Mouse (Mus musculus) thymus, adult 2 months (tissue): ENCODE data around the gene Cog5. TPM values are rescaled to one million over a fixed set of nuclear protein-coding genes. Genes with fewer than 3 reads are reported as not detected.
A peak's percentile ranks its signal among the peaks of the same experiment; 100 is the strongest.
"Not testable (repeated sequence)": the region's sequence is repeated elsewhere in the genome, so short reads cannot be mapped to it uniquely, and the experiment has no call there.

Source experiments
- DNase-seq: peaks from one replicate; pipeline ENCODE4 v3.0.0; 2021
- H3K27ac ChIP-seq: fragments of 200-500 bp; 2 replicates; pipeline ENCODE4 v1.5.1; 2012; ENCODE audit warnings: low read length, control low read depth; ENCODE audit not compliant: control insufficient read depth, insufficient read depth
- H3K27me3 ChIP-seq: fragments of 200-500 bp; 2 replicates; pipeline ENCODE4 v1.6.1; 2012; ENCODE audit warnings: mild to moderate bottlenecking, low read length, moderate library complexity, mixed read lengths; ENCODE audit not compliant: control insufficient read depth, insufficient read depth
- H3K36me3 ChIP-seq: fragments of 200-500 bp; 2 replicates; pipeline ENCODE4 v1.6.1; 2012; ENCODE audit warnings: mild to moderate bottlenecking, low read length, moderate library complexity; ENCODE audit not compliant: control insufficient read depth, insufficient read depth
- H3K4me1 ChIP-seq: fragments of 200-500 bp; replicated peaks from 2 replicates; pipeline ENCODE4 v1.6.1; 2012; ENCODE audit warnings: low read length; ENCODE audit not compliant: control insufficient read depth, insufficient read depth
- H3K4me3 ChIP-seq: fragments of 200-500 bp; 2 replicates; pipeline ENCODE4 v1.5.1; 2012; ENCODE audit warnings: mild to moderate bottlenecking, low read length, control low read depth, moderate library complexity; ENCODE audit not compliant: control insufficient read depth, insufficient read depth
- CTCF ChIP-seq: fragments of 200-500 bp; IDR thresholded peaks from 2 replicates; pipeline ENCODE4 v1.5.1; 2012; ENCODE audit warnings: mild to moderate bottlenecking, control low read depth, low read length, moderate library complexity, borderline replicate concordance; ENCODE audit not compliant: control insufficient read depth, poor library complexity, insufficient read depth; ENCODE audit errors: extremely low read depth
- POLR2A ChIP-seq: fragments of 200-500 bp; IDR thresholded peaks from 2 replicates; pipeline ENCODE4 v1.6.1; 2012; ENCODE audit warnings: mild to moderate bottlenecking, low read length, control low read depth, moderate library complexity; ENCODE audit not compliant: control insufficient read depth, poor library complexity, insufficient read depth; ENCODE audit errors: extremely low read depth
- WGBS: fragments of 180-500 bp; shearing (Covaris S2); methylation state at CpG from one replicate; pipeline ENCODE4 v1.1.7; 2018; 5-methylcytosine and 5-hydroxymethylcytosine counted together
- polyA plus RNA-seq: library from polyadenylated mRNA; depleted of rRNA; stranded (reverse); fragments of >200 nt; gene quantifications from 2 replicates; pipeline ENCODE4 v1.2.3, GENCODE M21; 2012; rRNA removed

The Cog5 gene
- polyA plus RNA-seq: 37.2 and 40.6 TPM in 2 replicates

- no peak within 1 kb of the TSS for H3K27ac ChIP-seq
- under 1% methylated on average over 47 of the region's 47 CpGs for WGBS
- peak; percentile 73; the same call in 1 of the 2 replicates for TF ChIP-seq POLR2A
- no peak for TF ChIP-seq CTCF
- H3K36me3 ChIP-seq: no peaks in the 10 kb centered on the region
- H3K4me3 ChIP-seq: peak within 1 kb of the TSS; percentile 100
- peaks cover 2% of the 10 kb centered on the region for H3K4me1 ChIP-seq
- peak; percentile 97 for DNase-seq
- no peaks in the 10 kb centered on the region for H3K27me3 ChIP-seq
Observed at GRCm38 (mm10) chr12:31654197-31654964, at the start of gene Cog5, which contains the start of gene Dus4l. Gene Cog5, plus strand, starts transcription at chr12:31654869. Gene Dus4l, minus strand, starts transcription at chr12:31654826.

DNA sequence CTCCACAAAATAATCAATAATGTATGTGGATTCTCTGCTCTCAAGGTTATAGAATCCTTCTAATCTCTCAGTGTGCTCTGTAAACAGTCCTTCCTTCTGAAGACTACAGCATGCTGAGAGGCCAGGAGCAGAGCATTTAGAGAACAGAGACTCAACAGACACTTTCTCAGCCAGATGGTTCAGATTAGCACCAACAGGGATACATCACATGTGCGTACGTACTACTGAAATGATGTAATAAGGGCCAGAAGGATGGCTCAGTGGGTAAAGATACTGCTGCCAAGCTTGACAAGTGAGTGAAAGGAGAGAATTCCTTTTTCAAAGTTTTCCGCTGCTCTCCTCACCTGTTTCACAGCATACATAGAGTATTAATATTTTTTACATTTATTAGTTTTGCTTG is 49.8 kb upstream of the Cog5 start:
- Histone ChIP-seq H3K36me3 (no peaks in the 10 kb centered on the region; the same call in 1 of the 2 replicates), H3K4me1 (no peaks in the 10 kb centered on the region), H3K4me3 (no peak overlapping the region), H3K27me3 (no peaks in the 10 kb centered on the region), H3K27ac (no peak overlapping the region)
- TF ChIP-seq CTCF: no peak
- no peak for TF ChIP-seq POLR2A
- DNase-seq: no peak
- 97% methylated on average over 3 of the region's 3 CpGs for WGBS

- TF ChIP-seq POLR2A (no peak), CTCF (no peak)
- Histone ChIP-seq H3K4me3 (no peak overlapping the region), H3K27ac (no peak overlapping the region), H3K27me3 (no peaks in the 10 kb centered on the region), H3K36me3 (no peaks in the 10 kb centered on the region), H3K4me1 (no peaks in the 10 kb centered on the region)
- 92% methylated on average over 3 of the region's 3 CpGs for WGBS
- no peak for DNase-seq
Observed at GRCm38 (mm10) chr12:31608138-31608537, 46.5 kb upstream of the Cog5 start.

- DNase-seq: no peak
- TF ChIP-seq CTCF (no peak), POLR2A (no peak)
- H3K27me3 ChIP-seq: no peaks in the 10 kb centered on the region
- 94% methylated on average over 4 of the region's 4 CpGs for WGBS
- H3K36me3 ChIP-seq: peaks cover 9% of the 10 kb centered on the region; the same call in 1 of the 2 replicates
- no peak overlapping the region for H3K27ac ChIP-seq
- H3K4me1 ChIP-seq: no peaks in the 10 kb centered on the region
- H3K4me3 ChIP-seq: no peak overlapping the region
Observed at GRCm38 (mm10) chr12:31613353-31613752, 41.3 kb upstream of the Cog5 start.

DNA sequence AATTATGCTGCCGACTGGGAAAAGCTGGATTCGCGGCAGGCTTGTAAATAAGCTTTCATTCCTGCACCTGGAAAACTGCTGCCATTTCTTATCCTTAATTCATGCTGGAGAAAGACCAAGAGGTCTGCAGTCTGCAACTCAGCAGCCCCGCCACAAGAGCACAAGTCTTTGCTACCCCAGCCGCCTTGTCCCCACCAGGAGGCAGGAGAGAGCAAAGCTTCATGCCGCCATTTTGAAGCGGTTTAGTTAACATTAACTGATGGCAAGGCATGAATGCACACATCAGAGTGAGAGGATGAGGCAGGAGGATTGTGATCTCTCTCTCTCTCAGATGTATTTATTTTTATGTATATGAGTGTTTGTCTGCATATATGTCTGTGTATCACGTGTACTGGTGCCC is 34.6 kb upstream of the Cog5 start:
- Histone ChIP-seq H3K36me3 (peaks cover 9% of the 10 kb centered on the region; the same call in 1 of the 2 replicates), H3K27ac (no peak overlapping the region), H3K4me1 (no peaks in the 10 kb centered on the region), H3K27me3 (no peaks in the 10 kb centered on the region), H3K4me3 (no peak overlapping the region)
- no peak for DNase-seq
- 98% methylated on average over 8 of the region's 8 CpGs for WGBS
- TF ChIP-seq CTCF (no peak), POLR2A (no peak)

- WGBS: 100% methylated on average over 1 of the region's 1 CpGs
- Histone ChIP-seq H3K4me1 (no peaks in the 10 kb centered on the region), H3K27ac (no peak overlapping the region), H3K27me3 (no peaks in the 10 kb centered on the region), H3K36me3 (no peaks in the 10 kb centered on the region; the same call in 1 of the 2 replicates), H3K4me3 (no peak overlapping the region)
- no peak for DNase-seq
- TF ChIP-seq CTCF: no peak
- no peak for TF ChIP-seq POLR2A
Observed at GRCm38 (mm10) chr12:31625016-31625415, 29.7 kb upstream of the Cog5 start.

- not testable (repeated sequence) for H3K36me3 ChIP-seq, H3K4me1 ChIP-seq, H3K4me3 ChIP-seq, H3K27me3 ChIP-seq, DNase-seq, H3K27ac ChIP-seq
- WGBS: 97% methylated on average over 9 of the region's 9 CpGs
Observed at GRCm38 (mm10) chr12:31628396-31628795, 26.3 kb upstream of the Cog5 start.
